Mouse (Mus musculus) heart, adult 8-10 months (tissue): ENCODE measurements at regions not wholly inside any gene's neighbourhood (a gene's known extent, or its start where the extent isn't known, plus 50 kb on each side); places are given as distances from the start of the nearest gene placed in this dataset.
A peak's percentile ranks its signal among the peaks of the same experiment; 100 is the strongest.

Source experiments
- DNase-seq: peaks from one replicate; pipeline ENCODE4 v3.0.0; 2022; ENCODE audit warnings: low spot score

- no peak for DNase-seq
Observed at GRCm38 (mm10) chr12:39840179-39840578, 197.6 kb downstream of the Arl4a start.

DNA sequence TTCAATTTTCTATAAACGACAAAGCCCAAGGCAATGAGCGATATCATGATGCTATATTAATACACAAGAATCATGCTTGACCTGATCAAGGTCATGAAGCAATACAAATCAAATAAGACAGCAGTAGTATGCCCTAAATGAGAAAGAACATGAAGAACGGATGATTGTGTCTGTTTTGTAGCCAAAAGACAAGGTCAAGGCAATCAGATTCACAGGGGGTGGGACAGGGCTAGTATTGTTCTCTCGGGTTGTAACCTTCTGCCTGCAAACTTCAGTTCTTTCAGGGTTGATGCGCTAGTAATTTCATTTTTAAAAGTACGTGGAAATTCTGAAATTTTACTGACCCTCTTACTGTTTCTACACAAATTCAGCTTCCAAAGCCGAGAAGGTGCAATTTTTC lies 206.7 kb downstream of the Arl4a start:
- no peak for DNase-seq

- DNase-seq, result no peak
Observed at GRCm38 (mm10) chr12:39830530-39830929, 207.3 kb downstream of the Arl4a start.

DNA sequence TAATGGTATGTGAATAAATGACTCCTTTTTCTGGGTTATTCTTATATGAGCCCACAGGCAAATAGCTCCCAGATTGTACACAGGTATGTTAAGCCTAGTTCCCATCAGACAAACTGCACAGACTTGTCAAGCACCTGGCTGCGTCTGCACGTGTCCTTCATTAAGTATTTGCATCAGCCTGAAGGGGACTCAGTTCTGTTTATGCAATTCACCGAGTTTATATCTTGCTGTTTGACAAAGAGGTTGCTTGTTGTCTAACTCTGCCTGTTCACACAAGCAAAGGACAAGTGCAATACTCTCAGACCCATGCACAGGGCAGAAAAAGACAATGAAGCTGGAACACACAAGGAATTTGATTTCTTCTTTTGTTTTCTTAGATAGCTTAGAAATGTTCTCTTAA lies 215.2 kb downstream of the Arl4a start:
- DNase-seq, result no peak

DNA sequence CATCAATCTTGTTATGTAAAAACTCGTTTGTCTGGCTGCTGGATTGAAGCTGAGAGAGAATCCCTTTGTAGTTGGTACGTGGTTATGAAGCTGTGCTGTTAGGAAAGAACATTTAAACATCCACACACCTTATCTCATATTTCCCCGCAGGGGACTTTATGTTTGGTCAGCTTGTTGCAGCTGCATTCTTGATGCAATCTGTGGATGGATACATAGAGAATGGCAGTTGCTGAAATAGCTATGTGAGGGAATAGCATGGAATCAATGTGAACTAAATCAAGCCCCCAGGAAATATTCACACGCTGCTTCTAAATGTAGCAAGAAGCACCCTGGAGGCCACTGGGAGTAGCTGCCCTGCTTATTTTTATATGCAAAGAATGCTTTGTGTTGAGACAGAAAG lies 236.3 kb downstream of the Arl4a start:
- no peak for DNase-seq

DNA sequence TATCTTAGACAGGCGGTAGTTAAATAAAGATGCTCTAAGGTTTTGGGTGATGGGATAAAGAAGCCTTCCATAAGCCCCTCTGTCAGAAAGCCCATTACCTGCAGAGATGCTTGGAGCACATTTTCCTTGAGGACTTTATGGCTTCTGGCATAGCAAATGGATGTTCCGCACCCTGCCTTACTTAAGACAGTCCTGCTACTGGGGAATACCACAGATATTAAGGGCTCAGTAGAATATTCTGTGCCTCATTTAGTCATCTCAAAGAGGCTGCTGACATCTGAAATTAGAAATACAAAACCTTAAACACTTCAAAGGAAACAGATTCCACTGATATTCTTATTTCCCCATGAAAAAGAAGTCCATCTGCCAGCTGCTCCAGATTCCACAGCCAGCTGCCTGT lies 240.0 kb downstream of the Arl4a start:
- no peak for DNase-seq

- DNase-seq, result no peak
Observed at GRCm38 (mm10) chr12:39796939-39797338, 240.9 kb downstream of the Arl4a start.

GRCm38 (mm10) chr12:39785026-39785425 lies 252.8 kb downstream of the Arl4a start:
- DNase-seq, result no peak

DNA sequence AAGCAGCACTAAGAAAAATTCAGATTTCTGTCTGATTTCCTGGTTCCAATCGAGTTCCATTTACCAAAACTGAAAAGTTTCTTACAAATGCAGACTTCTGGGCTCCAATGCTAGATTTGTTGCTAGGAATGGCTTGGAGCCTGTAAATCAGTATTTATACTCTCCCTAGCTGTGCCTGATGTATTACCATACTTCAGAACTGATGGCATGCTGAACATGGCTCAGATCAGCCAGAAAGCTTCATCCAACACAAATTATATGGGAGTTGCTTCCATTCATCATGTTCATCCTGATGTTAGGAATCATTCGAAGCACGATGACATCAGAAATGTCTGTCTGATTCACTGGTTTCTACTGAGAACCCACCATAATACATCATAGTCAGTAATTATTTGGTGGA lies 253.3 kb downstream of the Arl4a start:
- DNase-seq, result no peak

DNA sequence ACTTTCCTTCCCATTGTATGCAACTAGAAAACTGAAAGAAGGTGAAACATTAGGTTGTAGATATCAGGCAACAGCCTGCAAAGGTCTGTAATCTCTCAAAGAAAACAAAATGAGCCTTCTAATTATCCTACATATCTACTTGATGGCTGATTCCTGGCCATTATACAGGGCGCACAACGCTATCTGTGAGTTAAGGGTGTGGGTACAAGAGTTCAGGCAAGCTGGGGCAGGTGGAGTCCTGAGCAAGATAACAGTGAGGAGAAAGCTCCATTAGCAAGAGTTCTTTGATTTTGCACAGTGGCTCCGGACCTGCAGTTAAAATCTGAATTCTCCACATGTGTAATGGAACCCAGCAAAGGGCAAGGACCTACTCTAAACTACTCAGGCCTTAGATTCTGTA lies 261.7 kb downstream of the Arl4a start:
- DNase-seq, result no peak

GRCm38 (mm10) chr12:39766988-39767387 lies 270.8 kb downstream of the Arl4a start:
- no peak for DNase-seq

DNA sequence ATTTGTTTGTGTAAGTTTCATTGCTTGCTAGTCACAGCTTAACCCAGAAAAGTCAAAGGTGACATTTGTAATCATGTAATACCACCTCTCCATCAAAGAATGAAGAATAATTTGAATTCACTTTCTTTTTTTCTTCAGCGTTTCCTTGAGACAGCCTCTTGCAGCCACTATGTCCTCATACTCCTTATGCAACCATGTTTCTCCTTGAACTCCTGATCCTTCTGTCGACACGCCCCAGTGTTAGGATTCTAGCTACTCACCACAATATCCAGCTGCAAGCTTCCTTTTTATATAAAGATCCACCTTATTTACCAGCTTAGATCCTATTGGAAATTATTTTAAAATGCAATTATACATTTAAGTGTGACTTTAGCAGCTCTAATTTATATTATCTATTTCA lies 274.3 kb downstream of the Arl4a start:
- DNase-seq, result no peak

DNA sequence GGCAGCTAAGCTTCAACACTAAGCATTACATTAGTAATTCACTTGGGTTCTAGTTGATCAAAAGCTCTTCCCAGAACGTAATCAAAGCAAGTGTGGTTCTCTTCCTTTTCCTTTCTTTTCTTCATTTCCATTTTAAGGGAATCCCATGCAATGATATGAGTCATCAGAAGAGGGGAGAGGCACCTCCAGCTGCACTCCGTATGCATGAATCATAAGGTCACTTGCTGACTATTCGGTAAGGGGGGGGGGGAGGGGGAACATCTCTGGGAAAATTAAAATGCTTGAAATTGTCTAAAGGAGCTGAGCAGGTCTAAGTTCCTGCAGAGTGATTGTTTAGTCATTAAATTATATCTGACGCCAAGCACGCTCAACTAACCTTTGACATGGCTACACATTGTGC lies 275.9 kb downstream of the Arl4a start:
- DNase-seq, result no peak

DNA sequence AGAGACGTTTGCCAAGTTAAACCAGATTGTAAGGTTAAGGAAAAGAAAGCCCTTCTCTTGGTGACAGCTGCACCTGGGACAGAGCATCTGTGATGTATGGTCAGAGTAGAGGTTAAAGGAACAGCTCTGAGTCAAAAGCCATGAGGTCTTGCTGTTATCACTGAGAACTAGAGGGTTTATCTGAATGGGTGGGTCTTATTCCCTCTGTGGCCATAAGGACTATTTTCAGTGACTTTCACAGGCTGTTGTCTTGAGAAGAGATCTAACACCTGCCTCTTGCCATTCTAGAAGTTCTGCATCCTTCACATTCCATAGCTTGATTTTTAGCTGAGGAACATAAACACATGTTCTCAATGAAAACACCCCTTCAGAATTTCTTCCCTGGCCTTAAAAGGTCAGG lies 276.5 kb downstream of the Arl4a start:
- peak; percentile 1 for DNase-seq

DNA sequence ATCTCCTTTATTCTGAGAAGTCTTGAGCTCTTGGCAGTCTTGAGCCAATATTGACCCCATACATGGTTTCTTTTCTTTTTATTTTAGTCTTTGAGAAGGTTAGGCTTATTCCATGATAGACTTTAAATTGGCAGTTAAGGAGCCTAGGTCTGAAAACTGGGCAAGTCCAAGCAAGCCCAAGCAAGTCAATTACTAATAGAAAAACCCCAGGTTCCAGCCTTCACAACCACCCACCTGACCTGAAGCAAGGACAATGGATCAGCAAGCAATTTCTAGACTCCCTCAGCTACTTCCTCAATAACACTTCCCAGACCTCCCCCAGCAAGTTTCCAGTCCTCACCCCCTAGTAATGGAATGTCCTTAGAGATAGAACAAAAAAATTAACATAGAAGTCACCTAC lies 279.9 kb downstream of the Arl4a start:
- no peak for DNase-seq

DNA sequence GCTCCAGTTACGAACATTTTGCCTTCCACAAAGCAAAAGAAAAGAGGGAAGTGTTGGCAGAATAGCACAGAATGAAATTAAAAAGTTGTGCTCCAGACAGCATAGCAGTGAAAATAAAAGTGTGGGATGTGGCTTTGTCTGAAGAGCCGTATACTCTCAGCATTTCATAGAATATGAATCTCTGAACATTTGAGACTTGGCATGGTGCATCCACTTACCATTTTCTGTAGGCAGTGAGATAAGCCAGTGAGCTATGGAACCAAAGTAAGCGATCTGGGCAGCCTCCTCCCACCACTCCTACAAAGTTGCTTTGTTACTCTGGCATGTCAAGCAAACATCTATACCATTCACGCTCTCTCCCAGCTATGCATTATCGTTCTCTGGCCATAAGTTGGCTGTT lies 286.0 kb downstream of the Arl4a start:
- no peak for DNase-seq

GRCm38 (mm10) chr12:39742156-39743063 lies 295.4 kb downstream of the Arl4a start:
- no peak for DNase-seq

DNA sequence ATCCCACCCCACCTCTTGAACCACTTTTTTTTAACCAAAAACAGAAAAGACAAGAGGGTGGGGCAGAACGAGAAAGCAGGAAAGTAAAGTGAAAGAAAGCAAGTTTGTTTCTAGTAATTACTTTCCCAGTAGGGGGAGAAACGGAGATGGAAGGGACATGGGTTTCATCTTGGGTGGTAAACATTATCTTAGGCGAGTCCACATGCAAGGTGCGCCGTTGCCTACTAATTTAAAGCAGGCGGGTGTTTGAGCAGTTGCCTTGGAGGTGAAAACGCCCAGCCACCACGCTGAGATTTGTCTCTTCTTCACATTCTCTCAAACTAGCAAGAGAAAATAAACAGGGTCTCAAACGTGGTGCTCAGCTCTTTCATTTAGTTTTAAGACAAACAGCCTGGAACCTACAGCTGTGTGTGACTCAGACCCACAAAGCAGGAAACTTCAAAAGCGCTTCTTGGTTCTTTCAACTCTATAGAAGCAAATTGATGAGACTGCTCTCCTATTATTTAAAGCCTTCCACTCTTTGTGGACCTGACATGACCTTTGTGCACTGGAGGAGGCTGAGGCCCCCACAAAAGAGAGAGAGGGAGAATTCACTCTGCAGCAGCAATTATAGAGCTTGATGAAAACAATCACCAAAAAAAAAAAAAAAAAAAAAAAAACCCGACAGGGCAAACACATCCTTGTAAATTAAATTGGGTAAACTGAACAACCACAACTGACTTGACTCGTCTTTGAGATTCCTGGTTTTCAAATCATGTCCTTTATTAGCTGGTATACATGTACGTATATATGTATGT lies 296.6 kb downstream of the Arl4a start:
- DNase-seq, result no peak

GRCm38 (mm10) chr12:39736966-39737365 lies 300.9 kb downstream of the Arl4a start:
- no peak for DNase-seq

GRCm38 (mm10) chr12:39736097-39736920 lies 301.5 kb downstream of the Arl4a start:
- no peak for DNase-seq

DNA sequence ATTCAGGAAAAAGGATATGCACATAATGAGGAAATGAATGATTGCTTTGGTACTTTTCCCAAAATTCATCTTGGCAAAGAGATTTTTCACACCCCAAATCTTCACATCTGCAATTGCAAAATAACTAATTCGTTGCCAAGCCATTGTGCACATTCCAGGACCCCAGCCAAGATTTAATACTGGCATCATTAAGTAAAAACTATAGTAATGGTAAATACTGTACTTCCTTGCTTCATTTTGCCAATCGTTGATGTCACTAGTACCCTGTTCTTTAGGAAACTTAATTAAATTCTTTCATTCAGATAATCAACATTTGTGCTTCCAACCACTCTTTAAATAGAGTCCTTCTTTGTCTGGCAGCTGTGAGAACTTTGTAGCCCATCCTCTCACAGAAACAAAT lies 303.6 kb downstream of the Arl4a start:
- peak; percentile 1 for DNase-seq

GRCm38 (mm10) chr12:39731177-39731576 lies 306.6 kb downstream of the Arl4a start:
- peak; percentile 1 for DNase-seq
